ENCODE assay signal across 8 mouse cellular contexts in genomic region chr5:65019823-65020222, GRCm38 (mm10). TPM values are rescaled to one million over a fixed set of nuclear protein-coding genes. Genes with fewer than 3 reads are reported as not detected.
DNase-seq lines count a peak whose midpoint lies in the region; ATAC-seq lines count a peak whose summit lies in the region.

No protein-coding gene starts in this region.

- DNase-seq in embryonic facial prominence, embryonic 10.5 days (ENCODE audit: low spot score): no peak
- peak; percentile 42 for DNase-seq in right cerebral cortex, postnatal 4 days
- DNase-seq in right cerebral cortex, postnatal 14 days: no peak
- peak; percentile 74 for DNase-seq in kidney, postnatal 10 days
- no peak for DNase-seq in heart, adult 18-20 months

- H3K4me2 ChIP-seq in embryonic facial prominence, embryonic 13.5 days: no peak overlapping the region
- H3K4me2 ChIP-seq in midbrain, embryonic 16.5 days (ENCODE audit: low read length): no peak overlapping the region

- no peaks in the 10 kb centered on the region for H3K9me3 ChIP-seq in embryonic facial prominence, embryonic 13.5 days
- no peaks in the 10 kb centered on the region; the same call in 1 of the 2 replicates for H3K9me3 ChIP-seq in embryonic facial prominence, embryonic 10.5 days
- no peaks in the 10 kb centered on the region for H3K9me3 ChIP-seq in midbrain, embryonic 16.5 days (replicated peaks; ENCODE audit: control insufficient read depth, low read length, poor library complexity, severe bottlenecking)

- H3K27me3 ChIP-seq in embryonic facial prominence, embryonic 13.5 days: no peaks in the 10 kb centered on the region
- no peaks in the 10 kb centered on the region for H3K27me3 ChIP-seq in embryonic facial prominence, embryonic 10.5 days (replicated peaks; ENCODE audit: low read depth, poor library complexity, severe bottlenecking)
- no peaks in the 10 kb centered on the region for H3K27me3 ChIP-seq in midbrain, embryonic 16.5 days (ENCODE audit: control insufficient read depth, insufficient read depth, low read depth, low read length)

- 0 out of 2 replicates have a peak, but pooled peaks cover 4% of the 10 kb centered on the region for H3K4me1 ChIP-seq in embryonic facial prominence, embryonic 13.5 days
- no peaks in the 10 kb centered on the region for H3K4me1 ChIP-seq in embryonic facial prominence, embryonic 10.5 days
- peaks cover 4% of the 10 kb centered on the region; the same call in 1 of the 2 replicates for H3K4me1 ChIP-seq in midbrain, embryonic 16.5 days (ENCODE audit: control insufficient read depth, insufficient read depth, low read length)

- 55% methylated on average over 7 of the region's 7 CpGs for whole genome bisulfite sequencing in embryonic facial prominence, embryonic 13.5 days
- 69% methylated on average over 7 of the region's 7 CpGs for WGBS in embryonic facial prominence, embryonic 10.5 days
- WGBS in midbrain, embryonic 16.5 days: 56% methylated on average over 7 of the region's 7 CpGs

- peak overlapping the region; percentile 39; the same call in 1 of the 2 replicates for H3K27ac ChIP-seq in embryonic facial prominence, embryonic 13.5 days
- H3K27ac ChIP-seq in embryonic facial prominence, embryonic 10.5 days (replicated peaks): no peak overlapping the region
- H3K27ac ChIP-seq in midbrain, embryonic 16.5 days (ENCODE audit: low read length): 0 out of 2 replicates have a peak overlapping the region, but pooled peaks have one; percentile 31

- no peak overlapping the region for H3K4me3 ChIP-seq in embryonic facial prominence, embryonic 13.5 days
- no peak overlapping the region for H3K4me3 ChIP-seq in embryonic facial prominence, embryonic 10.5 days
- H3K4me3 ChIP-seq in midbrain, embryonic 16.5 days (ENCODE audit: low read depth, low read length): no peak overlapping the region

- H3K9ac ChIP-seq in embryonic facial prominence, embryonic 13.5 days: no peak overlapping the region
- no peak overlapping the region for H3K9ac ChIP-seq in midbrain, embryonic 16.5 days (ENCODE audit: low read depth, low read length)

- no peak for ATAC-seq in embryonic facial prominence, embryonic 13.5 days (ENCODE audit: insufficient number of reproducible peaks, insufficient read depth, low FRiP score, low TSS enrichment, low read depth)
- ATAC-seq in common myeloid progenitor, adult 5-6 weeks (replicated peaks; ENCODE audit: low read depth, poor library complexity, severe bottlenecking): peak; percentile 63
- ATAC-seq in midbrain, embryonic 16.5 days: peak; percentile 79

- peaks cover 47% of the 10 kb centered on the region for H3K36me3 ChIP-seq in embryonic facial prominence, embryonic 13.5 days
- H3K36me3 ChIP-seq in embryonic facial prominence, embryonic 10.5 days (replicated peaks): peaks cover 13% of the 10 kb centered on the region; the same call in 1 of the 2 replicates
- no peaks in the 10 kb centered on the region for H3K36me3 ChIP-seq in midbrain, embryonic 16.5 days (ENCODE audit: control insufficient read depth, insufficient read depth, low read length)

RNA-seq across cellular contexts. Expression of gene Fam114a1, which starts 50.0 kb away (rescaled TPM):
- polyA plus RNA-seq in embryonic facial prominence, embryonic 13.5 days (2015; fragmentation: Nextera tagmentation; extraction: Ambion mirVana): 42.8 and 46.5 TPM in 2 replicates
- 14.5 and 15.0 TPM in 2 replicates for polyA plus RNA-seq in embryonic facial prominence, embryonic 10.5 days (2016; fragmentation: Nextera tagmentation; extraction: Ambion mirVana)
- 4.4 and 5.9 TPM in 2 replicates for total RNA-seq in common myeloid progenitor, adult 5-6 weeks (2017)
- 6.6 and 7.3 TPM in 2 replicates for polyA plus RNA-seq in midbrain, embryonic 16.5 days (2015; fragmentation: Nextera tagmentation; extraction: Ambion mirVana)
- total RNA-seq in heart, adult 18-20 months (2021): 10 to 100 TPM; 12.3 to 15.6 TPM

RNA-seq across cellular contexts. Expression of gene Tlr6, which starts 59.9 kb away (rescaled TPM):
- 0.85 and 1.3 TPM in 2 replicates for polyA plus RNA-seq in embryonic facial prominence, embryonic 13.5 days (2015; fragmentation: Nextera tagmentation; extraction: Ambion mirVana)
- polyA plus RNA-seq in embryonic facial prominence, embryonic 10.5 days (2016; fragmentation: Nextera tagmentation; extraction: Ambion mirVana): 0.19 and 0.30 TPM in 2 replicates
- total RNA-seq in common myeloid progenitor, adult 5-6 weeks (2017): 1.2 and 1.8 TPM in 2 replicates
- polyA plus RNA-seq in midbrain, embryonic 16.5 days (2015; fragmentation: Nextera tagmentation; extraction: Ambion mirVana): 0.23 and 0.36 TPM in 2 replicates
- total RNA-seq in heart, adult 18-20 months (2021): under 1 TPM; 0.51 to 0.60 TPM

Comparison
In these comparisons a context has a peak if more than half of its experiments do, and no peak if none do; other contexts are left out.
1. DNase-seq: peak in right cerebral cortex, postnatal 4 days (single experiment) and kidney, postnatal 10 days (single experiment); none in embryonic facial prominence, embryonic 10.5 days (single experiment), right cerebral cortex, postnatal 14 days (single experiment) and heart, adult 18-20 months (0 of 2).